Mouse (Mus musculus) megakaryocyte progenitor cell, adult 5-6 weeks (primary cell): ENCODE measurements around the gene Kctd17. TPM values are rescaled to one million over a fixed set of nuclear protein-coding genes. Genes with fewer than 3 reads are reported as not detected.

Experiments
- ATAC-seq: replicated peaks from 2 replicates; pipeline ENCODE4 v1.8.0; 2016; ENCODE audit warnings: mild to moderate bottlenecking, moderate TSS enrichment, inconsistent platforms; ENCODE audit not compliant: poor library complexity
- total RNA-seq, 2 experiments: library from RNA; stranded (forward) in 1 of 2; stranded (reverse) in 1 of 2; fragments of 157-497, 149-512 nt in 1 of 2; fragments of 200-1000 nt in 1 of 2; gene quantifications; 2 replicates each; pipeline versions ENCODE4 v1.2.3 to v1.2.4; 2015 to 2017

The Kctd17 gene
- total RNA-seq, 2 experiments from 2014 or later, result 8.0 to 8.3 TPM

DNA sequence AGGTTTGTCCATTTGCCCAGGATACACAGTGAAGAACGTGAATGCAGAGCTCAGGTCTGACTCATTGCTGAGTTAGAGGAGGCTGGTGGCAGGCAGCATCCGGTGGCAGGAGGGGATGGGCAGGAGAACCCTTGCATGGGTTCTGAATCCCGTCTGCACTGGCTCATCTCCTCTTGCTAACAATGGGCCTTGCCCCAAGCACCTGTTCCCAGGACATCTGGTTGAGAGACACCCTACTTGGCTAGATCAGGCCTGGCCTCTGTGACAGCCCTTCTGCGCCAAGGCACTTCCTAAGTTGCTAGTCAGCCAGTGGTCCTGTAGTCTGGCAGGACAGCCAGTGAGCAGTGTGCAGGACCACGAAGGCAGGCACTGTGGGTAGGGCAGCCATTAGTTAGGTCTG is 51.1 kb downstream of the Kctd17 start:
- no peak for ATAC-seq

DNA sequence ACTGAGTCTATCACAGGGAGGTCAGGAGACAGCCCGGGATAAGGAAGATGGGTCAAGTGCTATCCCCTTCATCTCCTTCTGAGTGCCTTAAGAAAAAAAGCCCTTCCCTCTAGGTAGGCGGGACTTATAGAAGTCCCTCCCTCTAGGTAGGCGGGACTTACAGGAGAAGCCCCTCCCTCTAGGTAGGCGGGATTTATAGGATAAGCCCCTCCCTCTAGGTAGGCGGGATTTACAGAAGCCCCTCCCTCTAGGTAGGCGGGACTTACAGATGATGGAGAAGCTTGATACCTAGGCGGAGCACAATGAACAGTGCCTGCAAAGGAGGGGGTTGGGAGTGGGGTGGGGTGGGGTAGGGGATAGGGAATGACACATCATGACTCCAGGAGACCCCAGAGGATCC is 51.7 kb downstream of the Kctd17 start:
- ATAC-seq, result peak; percentile 39; the same call in 1 of the 2 replicates

DNA sequence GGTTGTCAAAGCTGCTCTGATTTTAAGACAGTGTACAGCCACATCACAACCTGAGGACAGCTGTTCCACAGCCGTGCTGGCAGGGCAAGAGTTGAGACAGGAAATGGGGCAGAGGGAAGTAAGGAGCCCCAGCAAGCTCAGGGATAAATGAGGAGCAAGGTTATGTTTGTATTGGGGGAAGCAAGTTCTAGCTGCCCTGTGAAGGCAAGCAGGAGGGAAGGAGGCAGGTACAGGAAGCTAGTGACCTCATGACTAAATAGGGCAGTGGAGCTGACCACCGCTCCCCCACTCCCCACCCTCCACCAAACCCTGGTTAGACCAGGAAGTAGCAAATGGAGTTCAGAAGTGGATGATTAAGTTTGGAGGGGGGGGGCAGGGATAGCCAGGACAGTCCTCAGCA is 52.6 kb downstream of the Kctd17 start:
- ATAC-seq, result no peak

DNA sequence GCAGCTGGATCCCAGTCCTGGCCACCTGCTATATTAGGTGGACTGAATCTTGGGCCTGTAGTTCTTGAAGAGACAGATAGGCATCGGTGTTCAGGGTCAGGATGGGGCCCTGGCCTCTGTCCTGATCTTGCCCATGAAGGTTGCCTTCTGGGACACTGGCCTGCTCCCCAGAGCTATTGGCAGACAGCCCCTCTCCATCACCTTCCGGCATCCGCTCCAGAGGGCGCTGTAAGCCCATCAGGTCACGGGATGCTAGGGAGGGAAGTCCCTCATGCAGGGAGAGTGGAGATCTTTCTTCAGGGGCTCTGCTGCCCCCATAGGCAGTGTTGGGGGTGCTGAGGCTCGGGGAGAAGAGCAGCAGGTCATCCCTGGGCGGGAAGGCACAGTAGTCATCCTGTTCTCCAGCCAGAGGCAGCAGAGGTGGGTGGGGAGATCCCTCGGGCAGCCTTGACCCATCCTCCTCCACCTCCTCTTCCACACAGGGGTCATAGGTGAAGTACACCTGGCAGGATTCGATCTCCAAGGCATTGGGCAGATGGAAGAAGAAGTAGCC is 53.2 kb downstream of the Kctd17 start:
- peak; percentile 17; the same call in 1 of the 2 replicates for ATAC-seq

DNA sequence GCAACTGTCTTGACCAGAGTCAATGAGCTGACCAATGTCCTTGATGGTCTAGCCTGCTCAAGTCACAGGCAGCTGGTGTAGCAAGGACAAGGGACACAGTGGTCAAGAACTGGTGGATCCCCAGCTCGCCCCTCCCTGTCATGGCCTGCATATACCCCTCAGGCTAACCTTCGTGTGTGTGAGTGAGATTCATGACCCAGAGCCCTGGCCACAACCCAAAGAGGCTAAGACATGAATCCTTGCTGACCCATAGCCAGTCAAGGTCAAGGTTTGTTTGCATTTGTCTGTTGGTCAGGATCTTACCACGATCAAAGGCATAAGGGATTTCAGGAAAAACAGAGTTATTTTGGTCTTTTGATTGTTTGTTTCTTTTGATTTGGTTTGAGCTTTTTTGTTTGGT is 54.2 kb downstream of the Kctd17 start:
- no peak for ATAC-seq

DNA sequence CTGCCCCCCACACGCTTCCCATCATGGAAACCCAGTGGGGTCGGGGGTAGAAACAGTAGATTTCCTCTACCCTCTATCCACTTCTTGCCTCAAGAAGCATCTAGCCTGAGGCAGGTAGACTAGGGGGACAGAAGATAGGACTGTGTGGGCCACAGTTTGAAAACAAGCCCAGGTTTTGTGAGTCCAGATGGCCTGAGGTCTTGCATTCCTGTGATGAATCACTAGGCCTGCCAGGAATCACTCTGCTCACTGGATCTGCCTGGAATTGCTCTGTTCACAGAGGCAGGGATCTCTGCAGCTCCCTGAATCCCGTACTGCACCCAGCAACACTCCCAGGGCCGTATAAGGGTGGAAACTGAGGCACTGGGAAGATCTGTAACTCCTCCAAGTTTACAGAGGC is 54.9 kb downstream of the Kctd17 start:
- no peak for ATAC-seq

DNA sequence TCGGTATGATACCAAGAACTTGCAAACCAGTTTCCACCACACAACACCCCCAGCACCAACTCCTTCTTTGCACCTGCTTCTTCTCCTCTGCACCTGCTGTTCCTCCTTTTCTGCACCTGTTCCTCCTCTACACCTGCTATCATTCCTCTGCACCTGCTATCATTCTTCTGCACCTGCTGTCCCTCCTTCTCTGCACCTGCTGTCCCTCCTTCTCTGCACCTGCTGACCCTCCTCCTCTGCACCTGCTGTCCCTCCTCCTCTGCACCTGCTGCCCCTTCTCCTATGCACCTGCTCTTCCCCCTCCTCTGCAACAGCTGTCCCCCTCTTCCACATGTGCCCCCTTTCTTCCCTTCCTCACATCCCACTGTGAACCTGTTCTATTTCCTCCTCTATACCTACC is 58.2 kb downstream of the Kctd17 start:
- ATAC-seq, result no peak

DNA sequence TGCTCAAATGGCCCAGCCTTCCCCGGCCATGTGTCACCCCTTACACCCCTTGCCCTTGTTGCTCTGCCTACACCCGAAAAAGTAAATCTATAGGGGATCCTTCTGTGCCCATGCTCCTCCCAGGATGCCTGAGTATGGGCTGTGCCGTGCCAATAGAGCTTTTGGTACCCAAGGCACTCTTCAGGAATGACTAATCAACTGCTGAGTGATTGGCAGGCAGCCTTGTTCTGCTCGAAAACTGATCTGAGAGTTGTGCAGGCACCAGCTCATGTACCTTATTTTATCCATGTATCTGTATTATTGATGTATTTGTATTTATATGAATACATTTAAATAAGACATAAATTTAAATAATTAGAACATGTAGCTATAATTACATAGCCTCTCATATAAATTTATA is 58.7 kb downstream of the Kctd17 start:
- no peak for ATAC-seq

Other genes starting within 250 kb of the Kctd17 start
- not detected in 2 replicates for gene Pvalb, start 222.2 kb upstream of the Kctd17 start, total RNA-seq (2015)
- gene Pvalb, start 222.2 kb upstream of the Kctd17 start, total RNA-seq (2017), result not detected in 2 replicates
- 128 and 151 TPM in 2 replicates for gene Ncf4, start 183.8 kb upstream of the Kctd17 start, total RNA-seq (2015)
- 77.4 and 119 TPM in 2 replicates for gene Ncf4, start 183.8 kb upstream of the Kctd17 start, total RNA-seq (2017)
- 4.2 and 4.7 TPM in 2 replicates for gene Csf2rb2, start 122.8 kb upstream of the Kctd17 start, total RNA-seq (2015)
- gene Csf2rb2, start 122.8 kb upstream of the Kctd17 start, total RNA-seq (2017), result 0.98 and 1.7 TPM in 2 replicates
- gene Csf2rb, start 102.8 kb upstream of the Kctd17 start, total RNA-seq (2015), result 52.6 and 56.2 TPM in 2 replicates
- 48.5 and 55.8 TPM in 2 replicates for gene Csf2rb, start 102.8 kb upstream of the Kctd17 start, total RNA-seq (2017)
- not detected in 2 replicates for gene Tex33, start 32.7 kb upstream of the Kctd17 start, total RNA-seq (2015)
- gene Tex33, start 32.7 kb upstream of the Kctd17 start, total RNA-seq (2017), result not detected in 2 replicates
- gene Tst, start 22.7 kb upstream of the Kctd17 start, total RNA-seq (2015), result 23.3 and 37.7 TPM in 2 replicates
- gene Tst, start 22.7 kb upstream of the Kctd17 start, total RNA-seq (2017), result 9.8 and 16.2 TPM in 2 replicates
- gene Mpst, start 22.1 kb upstream of the Kctd17 start, total RNA-seq (2015), result 3.4 and 5.9 TPM in 2 replicates
- gene Mpst, start 22.1 kb upstream of the Kctd17 start, total RNA-seq (2017), result 22.7 and 37.3 TPM in 2 replicates
- not detected in 2 replicates for gene Tmprss6, start 40.1 kb downstream of the Kctd17 start, total RNA-seq (2015)
- gene Tmprss6, start 40.1 kb downstream of the Kctd17 start, total RNA-seq (2017), result not detected in 2 replicates
- 0.54 TPM in 2 replicates for gene Il2rb, start 66.7 kb downstream of the Kctd17 start, total RNA-seq (2015)
- gene Il2rb, start 66.7 kb downstream of the Kctd17 start, total RNA-seq (2017), result 0.04 and 0.10 TPM in 2 replicates
- gene C1qtnf6, start 102.9 kb downstream of the Kctd17 start, total RNA-seq (2015), result 4.8 and 5.3 TPM in 2 replicates
- gene C1qtnf6, start 102.9 kb downstream of the Kctd17 start, total RNA-seq (2017), result 0.30 and 0.46 TPM in 2 replicates
- gene Sstr3, start 116.1 kb downstream of the Kctd17 start, total RNA-seq (2015), result not detected in 2 replicates
- gene Sstr3, start 116.1 kb downstream of the Kctd17 start, total RNA-seq (2017), result not detected in 2 replicates
- gene Rac2, start 144.2 kb downstream of the Kctd17 start, total RNA-seq (2015), result 402 and 432 TPM in 2 replicates
- gene Rac2, start 144.2 kb downstream of the Kctd17 start, total RNA-seq (2017), result 164 and 243 TPM in 2 replicates
- gene Cyth4, start 168.5 kb downstream of the Kctd17 start, total RNA-seq (2015), result 34.6 and 45.8 TPM in 2 replicates
- gene Cyth4, start 168.5 kb downstream of the Kctd17 start, total RNA-seq (2017), result 74.9 and 87.2 TPM in 2 replicates